Mouse (Mus musculus) gastrocnemius, postnatal 25 days (tissue): Measurements from ENCODE around the gene Tor3a. TPM values are rescaled to one million over a fixed set of nuclear protein-coding genes. Genes with fewer than 3 reads are reported as not detected.
"Not testable (repeated sequence)": the region's sequence is repeated elsewhere in the genome, so short reads cannot be mapped to it uniquely, and the experiment has no call there.

Source experiments
- DNase-seq: peaks from one replicate; pipeline ENCODE4 v3.0.0; 2022
- total RNA-seq, 2 experiments: library from RNA; stranded (reverse); gene quantifications; 1 replicate in 1 of 2; 2 replicates in 1 of 2; pipeline ENCODE4 v1.2.3; 2021

Tor3a gene
- total RNA-seq, 2 experiments from 2014 or later, result 4.3 to 6.7 TPM

GRCm38 (mm10) chr1:156671921-156672320 lies 2.2 kb downstream of the Tor3a start:
- no peak for DNase-seq

- no peak for DNase-seq
These were observed 4.8 kb downstream of the Tor3a start for GRCm38 (mm10) chr1:156669208-156669983.

- DNase-seq, result no peak
These were observed 5.6 kb downstream of the Tor3a start for GRCm38 (mm10) chr1:156668602-156669001.

GRCm38 (mm10) chr1:156667141-156667926 lies 6.8 kb downstream of the Tor3a start:
- no peak for DNase-seq

- DNase-seq, result no peak
These were observed 8.4 kb downstream of the Tor3a start for GRCm38 (mm10) chr1:156665777-156666176.

GRCm38 (mm10) chr1:156660660-156661236 lies 13.4 kb downstream of the Tor3a start:
- DNase-seq, result not testable (repeated sequence)

- no peak for DNase-seq
These were observed 14.1 kb downstream of the Tor3a start for GRCm38 (mm10) chr1:156659906-156660659.

- DNase-seq, result no peak
These were observed 15.5 kb downstream of the Tor3a start for GRCm38 (mm10) chr1:156658676-156659075.

GRCm38 (mm10) chr1:156657523-156657922 lies 16.6 kb downstream of the Tor3a start:
- DNase-seq, result no peak

- DNase-seq, result no peak
These were observed 19.2 kb downstream of the Tor3a start for GRCm38 (mm10) chr1:156654735-156655530.

- DNase-seq, result no peak
These were observed 21.9 kb downstream of the Tor3a start for GRCm38 (mm10) chr1:156652189-156652822.

GRCm38 (mm10) chr1:156650631-156651030 lies 23.5 kb downstream of the Tor3a start:
- DNase-seq, result no peak

GRCm38 (mm10) chr1:156648705-156649104 lies 25.5 kb downstream of the Tor3a start:
- DNase-seq, result no peak

- no peak for DNase-seq
These were observed 28.2 kb downstream of the Tor3a start for GRCm38 (mm10) chr1:156645971-156646370.

- DNase-seq, result no peak
These were observed 29.2 kb downstream of the Tor3a start for GRCm38 (mm10) chr1:156644780-156645523.

GRCm38 (mm10) chr1:156644061-156644460 lies 30.1 kb downstream of the Tor3a start:
- DNase-seq, result no peak

- no peak for DNase-seq
These were observed 31.3 kb downstream of the Tor3a start for GRCm38 (mm10) chr1:156642813-156643212.

- DNase-seq, result no peak
These were observed 32.3 kb downstream of the Tor3a start for GRCm38 (mm10) chr1:156641808-156642207.

- DNase-seq, result no peak
These were observed 33.6 kb downstream of the Tor3a start for GRCm38 (mm10) chr1:156640577-156640976.

GRCm38 (mm10) chr1:156639455-156639854 lies 34.7 kb downstream of the Tor3a start:
- no peak for DNase-seq
